Mouse (Mus musculus) spleen, adult 2 months (tissue): Measurements from ENCODE around the gene Dip2a.

ENCODE experiments used
- CTCF ChIP-seq: fragments of 200-500 bp; IDR thresholded peaks from 2 replicates; pipeline ENCODE4 v1.5.1; 2011; ENCODE audit warnings: mild to moderate bottlenecking, inconsistent platforms; ENCODE audit not compliant: insufficient read depth, insufficient read length, insufficient replicate concordance; ENCODE audit errors: extremely low read depth
- POLR2A ChIP-seq: fragments of 200-500 bp; IDR thresholded peaks from 2 replicates; pipeline ENCODE4 v1.6.1; 2011; ENCODE audit warnings: low read depth, low read length, inconsistent platforms

- no peak for TF ChIP-seq CTCF
- TF ChIP-seq POLR2A: no peak
Observed at GRCm38 (mm10) chr10:76392596-76392995, 47.5 kb upstream of the Dip2a start.
